Mouse (Mus musculus): ENCODE measurements around the gene Col26a1.

The Col26a1 gene

GRCm38 (mm10) chr5:136881380-136882009 is 1.5 kb downstream of the Col26a1 start:
- peak; percentile 46 for DNase-seq (ENCODE audit: low read depth)

DNA sequence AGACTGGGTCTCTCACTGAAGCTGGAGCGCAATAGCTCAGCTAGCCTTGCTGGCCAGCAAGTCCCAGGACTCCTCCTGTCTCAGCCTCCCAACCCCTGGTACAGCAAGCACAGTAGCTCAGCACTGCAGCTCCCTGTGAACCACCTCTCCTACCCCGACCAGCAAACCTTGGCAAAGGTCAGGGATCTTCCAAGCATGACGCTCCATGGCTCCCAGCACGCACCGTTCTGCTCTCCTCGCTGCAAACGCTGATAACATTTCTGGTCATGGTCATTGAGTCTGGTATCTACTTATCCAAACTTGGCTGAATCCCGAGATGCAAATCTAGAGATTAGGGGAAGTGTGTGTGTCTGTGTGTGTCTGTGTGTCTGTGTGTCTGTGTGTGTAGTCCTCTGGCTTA is 2.9 kb downstream of the Col26a1 start:
- DNase-seq (ENCODE audit: low read depth), result no peak

- DNase-seq (ENCODE audit: low read depth), result no peak
Observed at GRCm38 (mm10) chr5:136874271-136874670, 8.7 kb downstream of the Col26a1 start.

DNA sequence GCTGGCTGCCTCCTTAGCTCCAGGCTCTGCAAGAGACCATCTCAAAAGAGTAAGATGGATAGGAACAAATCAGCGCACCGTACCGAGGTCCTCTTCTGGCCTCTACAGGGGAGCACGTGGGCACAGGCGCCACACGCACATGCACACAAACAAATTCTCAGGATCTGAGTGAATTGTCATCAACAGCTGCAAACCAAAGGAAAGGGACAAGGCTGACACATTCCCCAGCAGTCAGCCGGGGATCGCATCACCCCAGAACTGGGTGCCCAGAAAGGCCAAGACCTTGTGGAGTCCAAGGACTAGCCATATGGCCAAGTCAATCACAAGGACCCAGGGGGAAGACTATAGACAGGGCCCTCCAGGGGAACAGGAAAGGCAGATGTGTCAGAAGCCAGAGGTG is 10.6 kb downstream of the Col26a1 start:
- no peak for DNase-seq (ENCODE audit: low read depth)

- DNase-seq (ENCODE audit: low read depth), result no peak
Observed at GRCm38 (mm10) chr5:136869451-136870114, 13.4 kb downstream of the Col26a1 start.

- DNase-seq (ENCODE audit: low read depth), result no peak
Observed at GRCm38 (mm10) chr5:136867706-136868105, 15.3 kb downstream of the Col26a1 start.

DNA sequence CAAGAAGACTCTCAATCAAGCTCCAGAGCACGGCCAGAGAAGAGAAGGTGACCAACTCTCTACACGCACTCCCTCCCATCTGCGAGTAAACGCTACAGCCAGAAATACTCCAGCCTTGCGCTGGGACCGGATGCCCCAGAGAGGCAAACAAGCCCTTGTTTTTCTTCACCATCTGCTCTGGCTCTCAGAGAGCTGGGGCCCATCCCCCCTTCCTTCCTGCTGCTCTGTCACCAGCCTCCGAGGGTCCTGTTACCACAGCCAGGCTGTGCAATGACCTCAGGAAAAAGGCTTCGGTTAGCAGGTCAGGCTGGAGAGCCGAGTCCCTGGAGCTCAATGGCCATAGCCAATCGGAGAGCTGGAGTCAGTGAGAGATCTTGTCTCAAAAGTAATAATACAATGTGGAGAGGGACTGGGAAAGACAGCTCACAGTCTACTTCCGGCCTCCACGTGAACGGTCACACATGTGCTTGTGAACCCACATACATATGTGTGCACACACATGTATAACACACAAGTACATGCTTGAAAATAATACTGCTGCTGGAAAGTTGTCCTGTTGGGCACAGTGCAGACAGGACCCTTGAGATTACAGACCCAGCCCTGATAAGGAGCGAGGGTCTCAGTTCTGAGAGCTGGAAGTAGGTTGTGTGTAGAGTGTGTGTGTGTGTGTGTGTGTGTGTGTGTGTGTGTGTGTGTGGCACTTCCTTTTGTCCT is 18.9 kb downstream of the Col26a1 start:
- DNase-seq (ENCODE audit: low read depth), result no peak

- DNase-seq (ENCODE audit: low read depth), result no peak
Observed at GRCm38 (mm10) chr5:136863276-136863675, 19.7 kb downstream of the Col26a1 start.

DNA sequence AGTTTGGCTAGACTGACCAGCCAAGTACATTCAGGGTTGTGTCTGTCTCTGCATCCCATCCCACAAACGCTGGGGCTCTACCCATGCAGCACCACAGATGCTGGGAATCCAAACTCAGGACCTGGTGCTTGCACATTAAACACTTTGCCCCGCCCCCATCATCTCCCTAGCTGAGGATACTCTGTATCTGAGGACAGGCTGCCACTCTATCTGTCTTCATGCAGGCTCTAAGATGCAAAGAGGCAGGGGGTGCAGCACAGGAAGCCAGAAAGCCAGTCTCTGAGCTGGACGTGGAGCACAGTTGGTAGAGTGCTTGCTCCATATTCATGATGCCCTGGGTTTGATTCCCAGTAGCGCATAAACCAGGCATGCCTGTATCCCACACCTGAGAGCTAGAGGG is 20.2 kb downstream of the Col26a1 start:
- DNase-seq (ENCODE audit: low read depth), result no peak

DNA sequence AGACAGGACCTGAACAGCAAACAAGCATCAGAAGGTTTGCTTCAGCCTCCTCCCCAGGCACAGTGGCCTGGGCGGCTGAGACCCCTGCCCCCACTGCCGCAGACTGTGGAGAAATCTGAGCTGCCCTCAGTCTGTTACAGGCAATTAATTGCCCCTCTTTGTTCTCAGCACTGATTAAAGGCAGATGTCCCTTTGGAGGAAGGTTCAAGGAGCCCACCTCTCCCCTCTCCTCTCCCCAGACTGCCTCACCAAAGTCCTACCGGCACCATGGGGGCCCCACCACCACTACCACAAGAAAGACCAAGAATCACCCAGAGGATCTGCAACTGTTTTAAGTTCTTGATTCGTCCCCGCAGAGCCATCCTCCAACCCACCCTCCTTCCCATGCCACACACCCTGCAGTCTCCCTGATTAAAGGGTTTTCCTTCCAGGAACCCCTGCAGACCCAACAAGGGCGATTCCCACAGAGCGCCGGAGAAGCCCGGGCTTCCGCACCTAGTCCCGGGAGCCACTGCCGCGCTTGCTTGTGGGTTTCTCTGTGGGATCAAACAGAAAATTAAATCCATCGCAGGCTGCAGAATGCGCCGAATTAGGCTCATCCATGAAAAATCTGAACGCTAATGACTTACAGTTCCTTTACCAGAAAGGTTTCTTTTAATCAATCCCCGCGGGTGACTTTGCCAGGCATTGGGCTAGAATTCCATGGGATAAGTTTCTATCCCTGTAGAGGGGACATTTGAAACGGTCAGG is 21.6 kb downstream of the Col26a1 start:
- no peak for DNase-seq (ENCODE audit: low read depth)

GRCm38 (mm10) chr5:136850716-136851115 is 32.3 kb downstream of the Col26a1 start:
- DNase-seq (ENCODE audit: low read depth), result no peak

GRCm38 (mm10) chr5:136846385-136847264 is 36.4 kb downstream of the Col26a1 start:
- no peak for DNase-seq (ENCODE audit: low read depth)

GRCm38 (mm10) chr5:136843930-136844329 is 39.1 kb downstream of the Col26a1 start:
- DNase-seq (ENCODE audit: low read depth), result no peak

GRCm38 (mm10) chr5:136840036-136840435 is 43.0 kb downstream of the Col26a1 start:
- peak; percentile 10 for DNase-seq (ENCODE audit: low read depth)

DNA sequence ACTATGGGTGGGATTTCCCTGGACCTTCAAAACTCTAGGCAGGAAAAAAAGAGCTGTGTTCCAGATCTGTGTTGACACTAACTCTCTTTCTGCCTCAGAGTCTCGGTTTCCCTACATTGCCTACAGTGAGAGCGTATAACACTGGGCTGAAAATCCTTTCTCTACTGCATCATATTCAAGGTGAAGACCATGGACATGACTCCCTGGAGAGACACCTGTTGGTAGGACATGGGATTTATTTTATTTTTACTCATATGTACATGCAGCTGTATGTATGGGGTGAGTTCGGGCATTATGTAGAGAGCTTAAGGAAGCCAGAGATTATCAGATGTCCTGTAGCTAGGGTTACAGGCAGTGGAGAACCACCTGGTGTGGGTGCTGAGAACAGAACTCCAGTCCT is 50.0 kb downstream of the Col26a1 start:
- no peak for DNase-seq (ENCODE audit: low read depth)

DNA sequence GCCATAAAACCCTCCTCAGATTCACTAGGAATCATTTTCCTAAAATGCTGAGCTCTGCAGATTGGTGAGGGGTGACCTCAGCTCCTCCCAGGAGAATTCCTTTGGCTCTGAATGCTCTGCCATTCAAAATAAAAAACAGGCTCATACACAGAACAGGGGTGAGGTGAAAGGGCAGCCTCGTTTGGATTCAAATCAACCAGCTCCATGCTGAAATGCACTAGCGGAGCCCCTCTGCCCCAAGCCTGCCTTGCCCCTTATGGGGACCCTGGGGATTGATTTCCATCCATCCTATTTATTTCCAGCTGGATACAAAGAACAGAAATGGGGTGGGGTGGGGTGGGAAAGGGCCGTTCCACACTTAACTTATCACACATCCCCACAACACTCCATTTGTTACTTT is 52.9 kb downstream of the Col26a1 start:
- no peak for DNase-seq (ENCODE audit: low read depth)

- no peak for DNase-seq (ENCODE audit: low read depth)
Observed at GRCm38 (mm10) chr5:136821971-136822370, 61.0 kb downstream of the Col26a1 start.

- DNase-seq (ENCODE audit: low read depth), result no peak
Observed at GRCm38 (mm10) chr5:136820911-136821310, 62.1 kb downstream of the Col26a1 start.

DNA sequence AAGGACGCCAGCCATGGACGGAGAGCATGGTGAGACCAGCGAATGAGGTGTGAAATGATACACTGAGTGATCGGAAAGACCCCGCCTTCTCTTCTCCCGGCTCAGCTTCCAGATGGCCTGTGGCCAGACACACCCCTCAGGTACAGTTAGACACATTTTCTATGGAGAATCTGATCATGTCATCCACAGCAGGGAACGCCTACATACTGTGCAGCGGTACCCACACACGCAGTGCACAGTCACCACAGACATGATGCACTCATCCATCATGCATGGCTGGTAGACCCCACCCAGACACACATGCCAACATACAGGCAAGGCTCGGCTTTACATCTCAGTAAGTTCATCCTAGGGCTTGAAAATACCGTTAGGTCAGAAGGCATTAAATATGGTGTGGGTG is 63.3 kb downstream of the Col26a1 start:
- DNase-seq (ENCODE audit: low read depth), result no peak

GRCm38 (mm10) chr5:136810539-136811374 is 72.3 kb downstream of the Col26a1 start:
- no peak for DNase-seq (ENCODE audit: low read depth)

Measured in c-Kit-positive CD71-positive TER-119-negative erythroid progenitor cells, embryonic 14.5 days (primary cell).